Mouse (Mus musculus) lung, postnatal 0 days (tissue): ENCODE measurements at regions not wholly inside any gene's neighbourhood (a gene's known extent, or its start where the extent isn't known, plus 50 kb on each side); places are given as distances from the start of the nearest gene placed in this dataset.

ENCODE experiments used
- ATAC-seq: fragments of 200-750 bp; cut with Nextera tagmentation; 2 replicates; pipeline ENCODE4 v1.8.0; 2017; ENCODE audit warnings: moderate library complexity
- DNase-seq: peaks from one replicate; pipeline ENCODE4 v3.0.0-alpha.2; 2016; ENCODE audit warnings: low spot score
- H3K27ac ChIP-seq: fragments of 300-500 bp; sonication (generic); 2 replicates; pipeline ENCODE4 v1.5.1; 2014; ENCODE audit warnings: antibody characterized with exemption, mild to moderate bottlenecking, low read length, mixed read lengths
- H3K27me3 ChIP-seq: fragments of 300-500 bp; sonication (generic); replicated peaks from 2 replicates; pipeline ENCODE4 v1.6.1; 2014; ENCODE audit warnings: low read length, mixed read lengths; ENCODE audit not compliant: insufficient read depth
- H3K36me3 ChIP-seq: fragments of 300-500 bp; sonication (generic); 2 replicates; pipeline ENCODE4 v1.6.1; 2014; ENCODE audit warnings: low read length, mixed read lengths; ENCODE audit not compliant: insufficient read depth
- H3K4me1 ChIP-seq: fragments of 300-500 bp; sonication (generic); 2 replicates; pipeline ENCODE4 v1.6.1; 2014; ENCODE audit warnings: antibody characterized with exemption, low read depth, low read length, mixed read lengths; ENCODE audit not compliant: insufficient read depth
- H3K4me2 ChIP-seq: fragments of 300-500 bp; sonication (generic); replicated peaks from 2 replicates; pipeline ENCODE4 v1.6.1; 2014; ENCODE audit warnings: low read depth, mild to moderate bottlenecking, low read length, moderate library complexity, mixed read lengths
- H3K4me3 ChIP-seq: fragments of 300-500 bp; sonication (generic); 2 replicates; pipeline ENCODE4 v1.5.1; 2014; ENCODE audit warnings: low read depth, low read length
- H3K9ac ChIP-seq: fragments of 300-500 bp; sonication (generic); replicated peaks from 2 replicates; pipeline ENCODE4 v1.6.1; 2014; ENCODE audit warnings: low read depth, mild to moderate bottlenecking
- H3K9me3 ChIP-seq: fragments of 300-500 bp; sonication (generic); 2 replicates; pipeline ENCODE4 v1.6.1; 2016; ENCODE audit warnings: low read length, mixed read lengths
- CTCF ChIP-seq: IDR thresholded peaks from 2 replicates; pipeline ENCODE4 v1.5.1; 2016; ENCODE audit warnings: antibody characterized with exemption, mild to moderate bottlenecking
- EP300 ChIP-seq: IDR thresholded peaks from 2 replicates; pipeline ENCODE4 v1.6.1; 2016; ENCODE audit warnings: antibody characterized with exemption, mild to moderate bottlenecking, control low read depth
- WGBS: fragments of 180-500 bp; shearing (Covaris S2); extraction: QIAGEN DNeasy Blood & Tissue Kit; methylation state at CpG from one replicate; pipeline ENCODE4 v1.1.7; 2014; 5-methylcytosine and 5-hydroxymethylcytosine counted together

- Histone ChIP-seq H3K36me3 (no peaks in the 10 kb centered on the region), H3K9ac (no peak overlapping the region), H3K4me1 (no peaks in the 10 kb centered on the region), H3K27ac (no peak overlapping the region), H3K4me2 (no peak overlapping the region), H3K4me3 (no peak overlapping the region), H3K27me3 (no peaks in the 10 kb centered on the region), H3K9me3 (no peaks in the 10 kb centered on the region)
- ATAC-seq: peak; percentile 21; the same call in 1 of the 2 replicates
- peak; percentile 42 for DNase-seq
- TF ChIP-seq CTCF (no peak), EP300 (peak; percentile 20; the same call in 1 of the 2 replicates)
- 48% methylated on average over 7 of the region's 7 CpGs for WGBS
Observed at GRCm38 (mm10) chr8:103625166-103625890, 476.1 kb upstream of the Cdh5 start.

- DNase-seq (no peak), ATAC-seq (no peak)
- 26% methylated on average over 4 of the region's 4 CpGs for WGBS
- Histone ChIP-seq H3K36me3 (no peaks in the 10 kb centered on the region), H3K4me3 (no peak overlapping the region), H3K27me3 (no peaks in the 10 kb centered on the region), H3K4me2 (no peak overlapping the region), H3K9ac (no peak overlapping the region), H3K4me1 (no peaks in the 10 kb centered on the region), H3K27ac (no peak overlapping the region), H3K9me3 (no peaks in the 10 kb centered on the region)
- no peak for TF ChIP-seq CTCF
- TF ChIP-seq EP300: no peak
Observed at GRCm38 (mm10) chr8:103626446-103626845, 475.0 kb upstream of the Cdh5 start.

DNA sequence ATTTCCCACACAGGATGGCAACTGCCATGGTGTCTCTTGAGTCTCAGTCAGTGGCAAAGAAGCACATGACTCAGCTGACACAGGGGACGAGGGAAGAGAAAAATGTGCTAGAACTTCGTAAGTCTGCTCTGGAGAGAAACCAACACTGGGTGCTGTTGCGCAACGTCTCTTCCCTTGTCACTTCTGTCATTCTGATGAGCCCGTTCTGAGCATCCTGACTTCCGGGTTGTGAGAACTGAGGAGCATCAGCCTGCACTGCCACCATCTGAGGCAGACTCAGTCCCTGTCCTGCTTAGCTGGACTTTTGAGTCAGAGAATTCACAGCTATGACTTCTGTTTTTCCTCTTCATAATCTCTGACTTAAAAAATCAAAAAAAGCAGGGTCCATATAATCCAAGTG lies 468.9 kb upstream of the Cdh5 start:
- no peak overlapping the region for H3K9ac ChIP-seq
- no peak overlapping the region for H3K4me2 ChIP-seq
- no peaks in the 10 kb centered on the region for H3K36me3 ChIP-seq
- DNase-seq (peak; percentile 64), ATAC-seq (peak; percentile 50; the same call in 1 of the 2 replicates)
- no peaks in the 10 kb centered on the region for H3K9me3 ChIP-seq
- TF ChIP-seq CTCF (no peak), EP300 (no peak)
- no peaks in the 10 kb centered on the region for H3K27me3 ChIP-seq
- WGBS: 63% methylated on average over 6 of the region's 6 CpGs
- no peak overlapping the region for H3K4me3 ChIP-seq
- no peaks in the 10 kb centered on the region for H3K4me1 ChIP-seq
- H3K27ac ChIP-seq: no peak overlapping the region

DNA sequence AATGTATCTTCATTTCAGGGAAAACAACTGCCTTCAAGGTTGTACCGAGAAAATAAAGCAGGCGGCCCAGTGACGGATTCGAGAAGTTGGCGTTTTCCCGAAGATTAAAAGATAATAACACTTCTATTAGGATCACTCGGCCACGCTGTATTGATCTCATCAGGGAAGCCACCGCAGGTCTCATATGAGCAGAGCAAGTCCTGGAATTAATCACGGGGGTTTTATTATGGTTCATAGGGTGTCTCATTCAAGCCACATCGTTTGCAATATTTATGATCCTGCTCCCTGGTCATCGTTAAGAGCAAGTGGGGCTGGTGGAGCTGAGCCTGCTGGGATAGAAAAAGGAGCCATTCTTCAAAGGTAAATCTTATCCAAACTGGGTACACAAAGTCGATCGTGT lies 466.5 kb upstream of the Cdh5 start:
- Histone ChIP-seq H3K27me3 (no peaks in the 10 kb centered on the region), H3K9me3 (no peaks in the 10 kb centered on the region), H3K4me1 (no peaks in the 10 kb centered on the region), H3K36me3 (no peaks in the 10 kb centered on the region), H3K9ac (no peak overlapping the region), H3K27ac (no peak overlapping the region), H3K4me3 (no peak overlapping the region), H3K4me2 (no peak overlapping the region)
- ATAC-seq (no peak), DNase-seq (no peak)
- 91% methylated on average over 14 of the region's 14 CpGs for WGBS
- TF ChIP-seq EP300 (no peak), CTCF (no peak)

- no peak overlapping the region for H3K4me3 ChIP-seq
- H3K4me1 ChIP-seq: no peaks in the 10 kb centered on the region
- TF ChIP-seq EP300: no peak
- no peak for TF ChIP-seq CTCF
- 93% methylated on average over 2 of the region's 2 CpGs for WGBS
- ATAC-seq (no peak), DNase-seq (no peak)
- H3K27me3 ChIP-seq: no peaks in the 10 kb centered on the region
- no peak overlapping the region for H3K4me2 ChIP-seq
- H3K36me3 ChIP-seq: no peaks in the 10 kb centered on the region
- H3K9me3 ChIP-seq: no peaks in the 10 kb centered on the region
- H3K27ac ChIP-seq: no peak overlapping the region
- no peak overlapping the region for H3K9ac ChIP-seq
Observed at GRCm38 (mm10) chr8:103643621-103644020, 457.8 kb upstream of the Cdh5 start.

- H3K4me3 ChIP-seq: no peak overlapping the region
- no peaks in the 10 kb centered on the region for H3K9me3 ChIP-seq
- TF ChIP-seq CTCF (no peak), EP300 (no peak)
- no peaks in the 10 kb centered on the region for H3K36me3 ChIP-seq
- H3K4me2 ChIP-seq: no peak overlapping the region
- no peak overlapping the region for H3K27ac ChIP-seq
- no peaks in the 10 kb centered on the region for H3K27me3 ChIP-seq
- no peak for DNase-seq
- ATAC-seq: no peak
- no peak overlapping the region for H3K9ac ChIP-seq
- H3K4me1 ChIP-seq: no peaks in the 10 kb centered on the region
- 49% methylated on average over 6 of the region's 6 CpGs for WGBS
Observed at GRCm38 (mm10) chr8:103644106-103644505, 457.3 kb upstream of the Cdh5 start.
